Mouse (Mus musculus) lung, embryonic 15.5 days (tissue): ENCODE data around the gene Cyp4a32. TPM values are rescaled to one million over a fixed set of nuclear protein-coding genes. Genes with fewer than 3 reads are reported as not detected.
"Not testable (repeated sequence)": the region's sequence is repeated elsewhere in the genome, so short reads cannot be mapped to it uniquely, and the experiment has no call there.

Experiments
- ATAC-seq: fragments of 200-750 bp; cut with Nextera tagmentation; 2 replicates; pipeline ENCODE4 v1.8.0; 2017; ENCODE audit warnings: moderate number of reproducible peaks, borderline replicate concordance; ENCODE audit not compliant: low FRiP score, low TSS enrichment; ENCODE audit errors: extremely low read depth
- H3K27ac ChIP-seq: fragments of 300-500 bp; sonication (generic); 2 replicates; pipeline ENCODE4 v1.5.1; 2015; ENCODE audit warnings: moderate library complexity, mild to moderate bottlenecking, inconsistent platforms
- H3K27me3 ChIP-seq: fragments of 300-500 bp; sonication (generic); 2 replicates; pipeline ENCODE4 v1.6.1; 2015; ENCODE audit warnings: inconsistent platforms
- H3K36me3 ChIP-seq: fragments of 300-500 bp; sonication (generic); 2 replicates; pipeline ENCODE4 v1.6.1; 2015; ENCODE audit warnings: inconsistent platforms
- H3K4me1 ChIP-seq: fragments of 300-500 bp; sonication (generic); 2 replicates; pipeline ENCODE4 v1.6.1; 2015; ENCODE audit warnings: inconsistent platforms
- H3K4me2 ChIP-seq: fragments of 300-500 bp; sonication (generic); 2 replicates; pipeline ENCODE4 v1.6.1; 2015; ENCODE audit warnings: inconsistent platforms, mild to moderate bottlenecking, moderate library complexity
- H3K4me3 ChIP-seq: fragments of 300-500 bp; sonication (generic); 2 replicates; pipeline ENCODE4 v1.5.1; 2015; ENCODE audit warnings: mild to moderate bottlenecking, inconsistent platforms
- H3K9ac ChIP-seq: fragments of 300-500 bp; sonication (generic); 2 replicates; pipeline ENCODE4 v1.6.1; 2015; ENCODE audit warnings: inconsistent platforms
- H3K9me3 ChIP-seq: fragments of 300-500 bp; sonication (generic); 2 replicates; pipeline ENCODE4 v1.6.1; 2016; ENCODE audit warnings: inconsistent platforms
- WGBS: fragments of 180-500 bp; shearing (Covaris S2); methylation state at CpG from one replicate; pipeline ENCODE4 v1.1.7; 2015; 5-methylcytosine and 5-hydroxymethylcytosine counted together
- polyA plus RNA-seq: library from polyadenylated mRNA; unstranded; fragments of >200 nt; fragmentation: Nextera tagmentation; extraction: Ambion mirVana; gene quantifications from 2 replicates; pipeline ENCODE4 v1.2.1, GENCODE M21; 2015

Cyp4a32 gene
- not detected in 2 replicates for polyA plus RNA-seq

- ATAC-seq, H3K4me1 ChIP-seq, H3K4me3 ChIP-seq, H3K4me2 ChIP-seq, H3K9me3 ChIP-seq, H3K9ac ChIP-seq, H3K36me3 ChIP-seq, H3K27me3 ChIP-seq, H3K27ac ChIP-seq: not testable (repeated sequence)
- 77% methylated on average over 8 of the region's 8 CpGs for WGBS
Observed at GRCm38 (mm10) chr4:115600611-115601010, at the start of gene Cyp4a32. Gene Cyp4a32, plus strand, starts transcription at chr4:115600969.

DNA sequence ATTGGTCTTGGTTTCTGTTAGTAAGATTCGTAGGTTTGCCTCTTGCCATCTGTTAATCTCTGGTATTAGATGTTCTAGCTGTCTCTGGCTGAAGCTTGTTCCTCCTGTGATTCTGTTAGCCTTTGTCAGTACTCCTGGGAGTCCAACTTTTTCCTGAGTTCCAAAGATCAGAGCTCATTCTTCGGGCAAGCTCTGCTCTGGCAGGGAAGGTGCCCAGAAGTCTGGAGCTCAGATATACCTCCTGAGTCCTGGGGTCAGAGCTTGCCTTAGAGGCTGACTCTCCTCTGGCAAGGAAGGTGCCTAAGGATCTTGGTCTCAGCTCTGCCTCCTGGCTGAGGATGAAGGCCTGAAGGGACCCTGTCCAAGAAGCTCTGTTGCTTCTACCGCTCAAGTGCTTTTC lies 48.0 kb upstream of the Cyp4a32 start:
- Histone ChIP-seq H3K4me3 (no peak overlapping the region), H3K36me3 (no peaks in the 10 kb centered on the region), H3K9ac (no peak overlapping the region), H3K27me3 (no peaks in the 10 kb centered on the region), H3K27ac (no peak overlapping the region), H3K9me3 (no peaks in the 10 kb centered on the region), H3K4me2 (no peak overlapping the region), H3K4me1 (no peaks in the 10 kb centered on the region)
- 82% methylated on average over 3 of the region's 3 CpGs for WGBS
- no peak for ATAC-seq

GRCm38 (mm10) chr4:115555513-115555912 lies 45.3 kb upstream of the Cyp4a32 start:
- Histone ChIP-seq H3K9me3 (no peaks in the 10 kb centered on the region), H3K27me3 (no peaks in the 10 kb centered on the region), H3K27ac (no peak overlapping the region), H3K9ac (no peak overlapping the region), H3K36me3 (no peaks in the 10 kb centered on the region), H3K4me1 (no peaks in the 10 kb centered on the region), H3K4me3 (no peak overlapping the region), H3K4me2 (no peak overlapping the region)
- WGBS, result 65% methylated on average over 2 of the region's 2 CpGs
- ATAC-seq, result no peak

DNA sequence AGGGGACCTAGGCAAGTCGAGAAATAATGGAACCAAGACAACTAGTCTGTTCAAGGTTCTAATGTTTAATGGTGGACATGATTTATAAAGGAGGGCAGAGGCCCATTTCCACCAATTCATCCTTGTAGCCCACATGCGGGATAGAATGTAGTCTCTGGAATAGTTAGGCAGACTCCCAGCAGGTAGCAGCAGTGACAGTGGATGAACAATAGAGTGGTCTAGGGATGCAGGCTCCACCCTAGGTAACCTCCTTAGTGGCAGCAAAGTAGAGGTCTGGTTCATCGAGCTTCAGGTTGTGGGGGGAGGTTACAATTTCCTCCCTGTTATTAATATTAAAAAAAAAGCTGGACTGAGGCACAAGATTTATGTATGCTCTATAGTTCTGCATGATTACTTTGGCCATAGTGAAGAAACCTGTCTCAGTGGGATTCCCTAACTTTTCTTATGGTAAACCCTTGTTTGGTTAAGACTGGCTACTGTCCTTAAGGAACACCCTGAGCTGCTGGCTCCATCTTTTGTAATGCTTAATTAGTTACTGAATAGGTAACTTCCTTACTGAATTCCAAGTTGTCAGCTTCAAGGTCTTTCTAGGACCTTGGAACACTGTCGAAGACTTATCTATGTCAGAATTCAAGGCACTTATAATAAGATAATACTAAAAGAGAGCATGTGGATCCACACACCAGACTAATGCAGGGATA lies 42.8 kb upstream of the Cyp4a32 start:
- 63% methylated on average over 4 of the region's 4 CpGs for WGBS
- Histone ChIP-seq H3K9me3 (no peaks in the 10 kb centered on the region), H3K27ac (no peak overlapping the region), H3K4me1 (no peaks in the 10 kb centered on the region), H3K27me3 (no peaks in the 10 kb centered on the region), H3K4me2 (no peak overlapping the region), H3K9ac (no peak overlapping the region), H3K36me3 (no peaks in the 10 kb centered on the region), H3K4me3 (no peak overlapping the region)
- no peak for ATAC-seq

- not testable (repeated sequence) for H3K9ac ChIP-seq, H3K4me3 ChIP-seq, H3K27me3 ChIP-seq, H3K36me3 ChIP-seq, H3K4me2 ChIP-seq, H3K4me1 ChIP-seq, ATAC-seq, H3K27ac ChIP-seq, H3K9me3 ChIP-seq
- WGBS, result 57% methylated on average over 5 of the region's 5 CpGs
Observed at GRCm38 (mm10) chr4:115561236-115561635, 39.5 kb upstream of the Cyp4a32 start.

DNA sequence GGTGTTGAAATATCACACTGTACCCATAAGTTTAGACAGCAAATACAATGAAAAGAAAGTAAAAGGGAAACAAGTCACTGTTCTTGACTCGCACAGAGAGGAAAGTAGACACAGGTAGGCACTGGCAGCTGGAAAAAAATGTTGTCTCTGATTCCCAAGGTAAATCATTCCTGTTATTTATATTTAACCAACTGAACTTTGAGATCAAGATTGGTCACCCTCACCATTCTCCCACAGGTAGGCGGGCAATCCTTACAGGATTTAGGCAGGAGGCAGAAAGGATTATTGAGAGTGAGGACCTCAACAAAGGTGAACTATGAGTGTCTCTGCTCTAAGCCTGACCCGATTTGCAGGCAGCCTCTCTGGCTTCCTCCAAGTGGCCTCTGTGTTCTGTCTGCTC lies 37.4 kb upstream of the Cyp4a32 start, which contains the start of gene Cyp4a31:
Cyp4a31 (plus strand) TSS at position 249 of the 400 bp plus-strand sequence.
- WGBS, result 76% methylated on average over 3 of the region's 3 CpGs
- Histone ChIP-seq H3K27me3 (no peaks in the 10 kb centered on the region), H3K9me3 (no peaks in the 10 kb centered on the region), H3K36me3 (no peaks in the 10 kb centered on the region), H3K4me1 (no peaks in the 10 kb centered on the region), H3K4me3 (no peak within 1 kb of the TSS), H3K9ac (no peak within 1 kb of the TSS), H3K27ac (no peak within 1 kb of the TSS), H3K4me2 (no peak within 1 kb of the TSS)
- ATAC-seq, result no peak

DNA sequence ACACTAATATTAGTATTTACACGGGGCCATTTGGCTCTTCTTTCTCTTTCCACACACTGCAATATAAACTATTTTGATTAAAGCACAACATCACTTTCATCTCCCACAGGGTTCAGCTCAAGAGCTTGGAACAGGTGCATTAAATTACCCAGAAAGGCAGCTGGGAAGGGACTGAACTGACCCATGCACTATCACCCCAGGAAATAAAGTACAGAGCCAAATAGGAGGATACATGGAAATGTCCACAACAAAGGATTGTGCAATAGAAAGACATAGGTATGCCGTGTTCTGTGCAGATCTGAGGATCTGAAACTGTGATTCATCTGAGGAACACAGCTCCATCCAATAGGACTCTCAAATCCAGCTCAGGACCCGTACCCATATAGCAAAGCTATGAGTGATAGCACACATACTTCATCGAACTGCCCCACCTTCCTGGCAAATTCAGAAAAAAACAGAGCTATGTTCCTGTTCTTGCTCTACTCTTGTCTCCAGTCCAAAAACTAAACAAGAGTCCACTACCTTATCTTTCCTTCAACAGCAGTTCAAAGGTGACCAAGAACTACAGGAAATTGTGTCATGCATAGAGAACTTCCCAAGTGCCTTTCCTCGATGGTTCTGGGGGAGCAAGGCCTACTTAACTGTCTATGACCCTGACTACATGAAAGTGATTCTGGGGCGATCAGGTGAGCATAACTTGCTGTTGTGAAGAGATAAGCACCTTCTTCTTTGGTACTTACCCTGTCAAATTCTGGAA lies 36.1 kb upstream of the Cyp4a32 start:
- not testable (repeated sequence) for H3K9ac ChIP-seq, H3K27ac ChIP-seq, H3K4me1 ChIP-seq, H3K4me2 ChIP-seq, H3K4me3 ChIP-seq, H3K27me3 ChIP-seq, H3K9me3 ChIP-seq, ATAC-seq, H3K36me3 ChIP-seq
- WGBS, result 70% methylated on average over 6 of the region's 6 CpGs

DNA sequence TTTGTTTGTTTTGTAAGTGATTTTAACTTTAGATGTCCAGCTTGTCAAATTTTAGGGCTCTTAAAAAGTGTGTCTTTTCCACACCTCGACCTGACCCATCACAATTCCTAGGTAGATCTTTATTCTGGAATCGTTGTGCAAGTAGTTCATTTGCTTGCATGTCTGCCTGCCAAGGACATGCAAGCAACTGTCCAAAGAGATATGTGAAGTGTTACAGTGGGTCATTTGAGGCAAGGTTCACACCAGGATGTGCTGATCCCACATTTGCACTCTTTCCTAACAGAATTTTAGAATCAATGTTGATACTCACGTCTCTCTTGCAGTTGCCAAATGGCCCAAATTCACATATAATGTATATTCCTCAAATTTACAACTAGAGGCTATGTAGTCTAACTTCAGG lies 25.5 kb upstream of the Cyp4a32 start:
- Histone ChIP-seq H3K4me3 (no peak overlapping the region), H3K4me2 (no peak overlapping the region), H3K9ac (no peak overlapping the region), H3K27me3 (no peaks in the 10 kb centered on the region; the same call in 1 of the 2 replicates), H3K36me3 (no peaks in the 10 kb centered on the region), H3K4me1 (no peaks in the 10 kb centered on the region), H3K27ac (no peak overlapping the region), H3K9me3 (no peaks in the 10 kb centered on the region)
- 72% methylated on average over 3 of the region's 3 CpGs for WGBS
- no peak for ATAC-seq

DNA sequence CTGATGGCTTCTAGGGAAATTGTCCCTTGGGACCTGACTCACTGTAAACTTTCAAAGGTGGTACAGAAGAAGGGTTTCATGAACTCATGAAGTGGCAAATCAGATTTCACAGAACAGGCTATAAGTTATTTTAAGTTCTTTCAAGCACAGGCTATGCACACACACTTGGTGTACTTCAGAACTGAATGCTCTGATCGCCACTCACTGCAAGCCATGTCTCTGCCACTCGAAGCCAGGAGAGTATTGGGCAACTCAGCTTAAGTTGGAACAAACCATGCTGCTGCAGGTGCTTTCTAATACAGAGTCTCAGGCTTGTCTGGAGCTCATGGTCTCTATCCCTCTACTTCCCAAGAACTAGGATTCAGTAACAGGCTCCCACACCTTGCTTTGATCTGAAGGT lies 25.0 kb upstream of the Cyp4a32 start:
- no peaks in the 10 kb centered on the region for H3K36me3 ChIP-seq
- no peaks in the 10 kb centered on the region for H3K4me1 ChIP-seq
- H3K9ac ChIP-seq, result no peak overlapping the region
- H3K4me3 ChIP-seq, result no peak overlapping the region
- no peak overlapping the region for H3K4me2 ChIP-seq
- ATAC-seq, result peak; percentile 62; the same call in 1 of the 2 replicates
- 46% methylated on average over 2 of the region's 2 CpGs for WGBS
- no peak overlapping the region for H3K27ac ChIP-seq
- H3K9me3 ChIP-seq, result no peaks in the 10 kb centered on the region
- H3K27me3 ChIP-seq, result no peaks in the 10 kb centered on the region; the same call in 1 of the 2 replicates

- no peaks in the 10 kb centered on the region for H3K4me1 ChIP-seq
- H3K4me2 ChIP-seq, result no peak overlapping the region
- no peaks in the 10 kb centered on the region for H3K36me3 ChIP-seq
- H3K27me3 ChIP-seq, result no peaks in the 10 kb centered on the region
- no peak for ATAC-seq
- H3K27ac ChIP-seq, result no peak overlapping the region
- H3K9me3 ChIP-seq, result no peaks in the 10 kb centered on the region
- no peak overlapping the region for H3K4me3 ChIP-seq
- H3K9ac ChIP-seq, result no peak overlapping the region
Observed at GRCm38 (mm10) chr4:115583036-115583435, 17.7 kb upstream of the Cyp4a32 start.

GRCm38 (mm10) chr4:115596357-115596756 lies 4.4 kb upstream of the Cyp4a32 start:
- Histone ChIP-seq H3K4me3 (no peak overlapping the region), H3K36me3 (no peaks in the 10 kb centered on the region), H3K4me1 (no peaks in the 10 kb centered on the region), H3K27me3 (no peaks in the 10 kb centered on the region), H3K27ac (no peak overlapping the region), H3K9me3 (no peaks in the 10 kb centered on the region), H3K4me2 (no peak overlapping the region), H3K9ac (no peak overlapping the region)
- no peak for ATAC-seq
- WGBS, result 88% methylated on average over 1 of the region's 1 CpGs

- Histone ChIP-seq H3K36me3 (no peaks in the 10 kb centered on the region), H3K4me2 (no peak overlapping the region), H3K4me1 (no peaks in the 10 kb centered on the region), H3K9me3 (no peaks in the 10 kb centered on the region), H3K27me3 (no peaks in the 10 kb centered on the region), H3K9ac (no peak overlapping the region), H3K27ac (no peak overlapping the region), H3K4me3 (no peak overlapping the region)
- WGBS, result 51% methylated on average over 2 of the region's 2 CpGs
- ATAC-seq, result no peak
Observed at GRCm38 (mm10) chr4:115596824-115597336, 3.9 kb upstream of the Cyp4a32 start.
